Mouse (Mus musculus): ENCODE results near the gene Vstm2a. TPM values are rescaled to one million over a fixed set of nuclear protein-coding genes. Genes with fewer than 3 reads are reported as not detected.

Gene Vstm2a
- 35.3 and 41.1 TPM in 2 replicates for polyA plus RNA-seq (2012; rRNA removed)

DNA sequence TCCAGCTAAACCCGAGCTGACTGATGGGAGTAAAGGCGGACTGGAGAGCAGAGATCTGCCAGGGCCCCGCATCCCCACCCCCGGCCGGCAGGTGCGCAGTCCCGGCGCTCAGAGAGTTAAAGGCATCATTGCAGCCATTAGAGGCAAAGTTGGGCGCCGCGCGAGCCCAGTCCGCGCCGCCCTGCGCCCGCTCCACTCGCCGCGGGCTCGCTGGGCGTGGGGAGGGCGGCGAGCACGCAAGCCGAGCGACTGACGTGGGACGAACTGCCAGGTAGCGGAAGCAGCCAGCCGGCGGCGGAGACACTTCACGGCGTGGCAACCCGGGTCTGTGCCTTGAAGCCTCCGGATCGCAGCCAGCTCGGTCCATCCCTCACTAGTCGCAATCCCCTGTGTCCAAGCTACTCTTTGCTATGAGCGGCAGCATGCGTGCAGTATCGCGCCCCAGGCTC is at the start of gene Vstm2a:
Gene Vstm2a, plus strand, starts transcription at position 252 of the 449 bp plus-strand sequence.
- Histone ChIP-seq H3K27ac (ENCODE audit: insufficient read depth, low read length) (no peak within 1 kb of the TSS), H3K27me3 (ENCODE audit: control insufficient read depth, insufficient read depth, low read length) (no peaks in the 10 kb centered on the region), H3K4me1 (ENCODE audit: control insufficient read depth, insufficient read depth, low read length) (no peaks in the 10 kb centered on the region), H3K4me3 (replicated peaks; ENCODE audit: insufficient read depth, low read depth, low read length) (peak within 1 kb of the TSS; percentile 64)
- TF ChIP-seq POLR2A (IDR thresholded peaks at IDR 0.05; ENCODE audit: borderline replicate concordance, insufficient read depth, low read length) = 0 out of 2 replicates have a peak, but pooled peaks have one; percentile 17
- TF ChIP-seq CTCF (IDR thresholded peaks at IDR 0.05; ENCODE audit: borderline replicate concordance, insufficient read depth, low read depth, low read length) = no peak
- peak; percentile 76 to 78 for DNase-seq
- WGBS = under 1% methylated on average over 44 of the region's 44 CpGs

- 4% methylated on average over 7 of the region's 7 CpGs for WGBS
- Histone ChIP-seq H3K4me1 (ENCODE audit: control insufficient read depth, insufficient read depth, low read length) (no peaks in the 10 kb centered on the region), H3K27me3 (ENCODE audit: control insufficient read depth, insufficient read depth, low read length) (no peaks in the 10 kb centered on the region), H3K27ac (ENCODE audit: insufficient read depth, low read length) (no peak overlapping the region), H3K4me3 (replicated peaks; ENCODE audit: insufficient read depth, low read depth, low read length) (peak overlapping the region; percentile 64)
- no peak for TF ChIP-seq POLR2A (IDR thresholded peaks at IDR 0.05; ENCODE audit: borderline replicate concordance, insufficient read depth, low read length)
- no peak for TF ChIP-seq CTCF (IDR thresholded peaks at IDR 0.05; ENCODE audit: borderline replicate concordance, insufficient read depth, low read depth, low read length)
- DNase-seq = no peak
Measured at GRCm38 (mm10) chr11:16257011-16257410, 513 bp upstream of the Vstm2a start.

GRCm38 (mm10) chr11:16258300-16258699 is 776 bp downstream of the Vstm2a start:
- H3K4me3 ChIP-seq (replicated peaks; ENCODE audit: insufficient read depth, low read depth, low read length) = no peak overlapping the region
- 66% methylated on average over 1 of the region's 1 CpGs for WGBS
- peak in 1 of 2 experiments; percentile 21 for DNase-seq
- H3K27me3 ChIP-seq (ENCODE audit: control insufficient read depth, insufficient read depth, low read length) = no peaks in the 10 kb centered on the region
- no peaks in the 10 kb centered on the region for H3K4me1 ChIP-seq (ENCODE audit: control insufficient read depth, insufficient read depth, low read length)
- H3K27ac ChIP-seq (ENCODE audit: insufficient read depth, low read length) = no peak overlapping the region
- no peak for TF ChIP-seq CTCF (IDR thresholded peaks at IDR 0.05; ENCODE audit: borderline replicate concordance, insufficient read depth, low read depth, low read length)
- TF ChIP-seq POLR2A (IDR thresholded peaks at IDR 0.05; ENCODE audit: borderline replicate concordance, insufficient read depth, low read length) = no peak

GRCm38 (mm10) chr11:16259876-16260275 is 2.4 kb downstream of the Vstm2a start:
- 70% methylated on average over 9 of the region's 9 CpGs for WGBS
- TF ChIP-seq CTCF (IDR thresholded peaks at IDR 0.05; ENCODE audit: borderline replicate concordance, insufficient read depth, low read depth, low read length) (no peak), POLR2A (IDR thresholded peaks at IDR 0.05; ENCODE audit: borderline replicate concordance, insufficient read depth, low read length) (no peak)
- Histone ChIP-seq H3K27ac (ENCODE audit: insufficient read depth, low read length) (no peak overlapping the region), H3K4me1 (ENCODE audit: control insufficient read depth, insufficient read depth, low read length) (no peaks in the 10 kb centered on the region), H3K27me3 (ENCODE audit: control insufficient read depth, insufficient read depth, low read length) (no peaks in the 10 kb centered on the region), H3K4me3 (replicated peaks; ENCODE audit: insufficient read depth, low read depth, low read length) (no peak overlapping the region)
- DNase-seq = peak in 1 of 2 experiments; percentile 12

DNA sequence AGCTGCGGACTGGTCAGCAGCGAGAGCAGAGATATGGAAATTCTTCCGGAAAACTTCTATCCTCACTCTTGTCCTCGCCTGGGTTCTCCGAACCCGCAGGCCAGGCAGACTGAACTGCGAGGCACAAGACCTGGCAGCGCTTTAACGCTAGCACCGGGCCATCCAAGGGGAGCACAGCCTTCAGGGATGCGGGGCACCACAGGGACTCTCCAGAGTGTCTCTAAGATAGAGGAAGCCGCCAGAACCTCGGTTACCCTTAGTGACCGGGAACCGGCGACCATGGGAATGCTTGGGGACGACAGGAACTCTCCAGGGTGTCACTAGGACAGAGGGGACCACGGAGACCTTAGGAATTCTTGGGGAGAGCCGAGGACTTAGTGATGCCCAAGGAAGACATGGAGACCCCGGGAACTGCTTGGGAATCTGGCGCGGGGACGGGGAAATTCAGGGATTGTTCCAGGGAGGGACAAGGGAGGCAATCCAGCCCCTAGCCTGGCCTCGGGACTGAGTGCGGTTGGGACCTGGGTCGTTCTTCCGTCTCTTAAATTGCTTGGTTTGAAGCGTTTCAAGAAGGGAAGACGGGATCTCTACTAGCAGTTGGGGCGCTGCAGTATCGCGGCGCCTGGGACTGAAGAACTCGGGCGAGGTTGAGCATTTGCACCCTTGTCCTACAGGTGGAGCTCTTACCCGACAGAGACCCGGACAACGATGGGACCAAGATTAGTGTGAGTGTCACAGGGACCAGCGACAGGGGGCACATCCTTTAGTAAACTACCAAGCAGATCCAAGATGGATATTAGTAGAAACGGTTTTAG is 3.4 kb downstream of the Vstm2a start:
- Histone ChIP-seq H3K4me1 (ENCODE audit: control insufficient read depth, insufficient read depth, low read length) (no peaks in the 10 kb centered on the region), H3K27me3 (ENCODE audit: control insufficient read depth, insufficient read depth, low read length) (no peaks in the 10 kb centered on the region), H3K4me3 (replicated peaks; ENCODE audit: insufficient read depth, low read depth, low read length) (peak overlapping the region; percentile 55), H3K27ac (ENCODE audit: insufficient read depth, low read length) (no peak overlapping the region)
- WGBS = under 1% methylated on average over 40 of the region's 40 CpGs
- TF ChIP-seq POLR2A (IDR thresholded peaks at IDR 0.05; ENCODE audit: borderline replicate concordance, insufficient read depth, low read length) = no peak
- TF ChIP-seq CTCF (IDR thresholded peaks at IDR 0.05; ENCODE audit: borderline replicate concordance, insufficient read depth, low read depth, low read length) = peak; percentile 77
- peak; percentile 75 to 81 for DNase-seq

DNA sequence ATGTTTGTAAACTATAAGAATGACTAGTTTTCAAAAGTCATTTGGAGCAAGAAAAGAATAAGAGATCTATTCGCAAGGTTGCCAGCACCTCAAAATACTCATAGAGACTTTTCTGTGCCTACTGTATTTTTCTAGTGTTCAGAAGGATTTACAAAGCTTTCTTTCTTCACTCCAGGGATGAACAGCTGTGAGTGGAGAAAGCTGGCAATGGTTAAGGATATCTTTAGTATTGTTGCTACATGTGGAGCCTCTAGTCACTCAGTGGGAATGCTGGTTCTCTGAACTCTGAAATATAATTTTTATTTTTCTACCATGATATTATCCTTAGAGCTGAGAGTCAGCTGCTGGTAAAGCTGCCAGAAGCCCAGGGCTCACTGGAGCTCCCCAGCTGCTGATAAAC is 10.9 kb downstream of the Vstm2a start:
- no peaks in the 10 kb centered on the region for H3K27me3 ChIP-seq (ENCODE audit: control insufficient read depth, insufficient read depth, low read length)
- H3K4me1 ChIP-seq (ENCODE audit: control insufficient read depth, insufficient read depth, low read length) = no peaks in the 10 kb centered on the region
- no peak for DNase-seq
- no peak overlapping the region for H3K27ac ChIP-seq (ENCODE audit: insufficient read depth, low read length)
- H3K4me3 ChIP-seq (replicated peaks; ENCODE audit: insufficient read depth, low read depth, low read length) = no peak overlapping the region
- TF ChIP-seq CTCF (IDR thresholded peaks at IDR 0.05; ENCODE audit: borderline replicate concordance, insufficient read depth, low read depth, low read length) = no peak
- TF ChIP-seq POLR2A (IDR thresholded peaks at IDR 0.05; ENCODE audit: borderline replicate concordance, insufficient read depth, low read length) = no peak
- 86% methylated on average over 1 of the region's 1 CpGs for WGBS

DNA sequence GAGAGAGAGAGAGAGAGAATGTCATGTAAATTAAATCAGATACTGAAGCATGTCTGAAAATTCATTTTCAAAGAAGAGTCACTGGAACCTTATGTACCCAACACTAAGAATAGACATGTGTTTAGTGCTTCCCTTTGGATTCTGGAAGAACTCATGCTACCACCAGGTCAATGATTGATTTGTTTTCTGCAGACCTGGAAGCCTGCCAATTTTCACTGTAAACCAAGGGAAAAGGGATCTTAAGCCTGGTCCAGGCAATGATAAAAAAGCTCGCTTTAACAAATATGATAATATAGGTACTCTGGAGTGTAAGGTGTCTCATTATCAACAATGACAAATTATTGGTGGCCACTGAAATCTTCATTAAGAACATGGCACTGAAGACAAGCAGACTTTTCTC is 32.9 kb downstream of the Vstm2a start:
- WGBS = 76% methylated on average over 1 of the region's 1 CpGs

DNA sequence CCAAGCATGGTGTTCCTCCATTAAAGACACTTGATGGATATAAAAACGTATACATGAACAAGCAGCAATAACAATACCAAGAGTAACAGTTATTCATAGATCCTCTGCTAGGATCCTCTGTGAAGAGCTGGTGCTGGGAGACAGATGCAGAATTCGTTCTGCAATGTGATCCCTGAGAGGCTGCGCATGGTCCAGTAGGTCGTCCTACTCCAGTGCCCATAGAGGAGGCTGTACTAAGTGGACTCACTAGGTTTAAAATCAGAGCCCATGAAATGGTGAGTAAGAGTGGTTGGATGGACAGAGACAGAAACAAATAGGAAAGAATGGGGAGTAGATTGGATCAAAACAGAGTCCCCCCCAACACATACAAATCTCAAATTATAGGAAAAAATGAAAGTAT is 35.4 kb downstream of the Vstm2a start:
- H3K27ac ChIP-seq (ENCODE audit: insufficient read depth, low read length) = no peak overlapping the region
- no peaks in the 10 kb centered on the region for H3K27me3 ChIP-seq (ENCODE audit: control insufficient read depth, insufficient read depth, low read length)
- no peaks in the 10 kb centered on the region for H3K4me1 ChIP-seq (ENCODE audit: control insufficient read depth, insufficient read depth, low read length)
- TF ChIP-seq CTCF (IDR thresholded peaks at IDR 0.05; ENCODE audit: borderline replicate concordance, insufficient read depth, low read depth, low read length) (no peak), POLR2A (IDR thresholded peaks at IDR 0.05; ENCODE audit: borderline replicate concordance, insufficient read depth, low read length) (no peak)
- no peak for DNase-seq
- WGBS = 77% methylated on average over 4 of the region's 4 CpGs
- H3K4me3 ChIP-seq (replicated peaks; ENCODE audit: insufficient read depth, low read depth, low read length) = no peak overlapping the region

More for the DNA sequence above, 32.9 kb downstream of the Vstm2a start:
- Histone ChIP-seq H3K27me3 (ENCODE audit: control insufficient read depth, insufficient read depth, low read length) (no peaks in the 10 kb centered on the region), H3K27ac (ENCODE audit: insufficient read depth, low read length) (no peak overlapping the region), H3K4me3 (replicated peaks; ENCODE audit: insufficient read depth, low read depth, low read length) (no peak overlapping the region), H3K4me1 (ENCODE audit: control insufficient read depth, insufficient read depth, low read length) (no peaks in the 10 kb centered on the region)
- DNase-seq = no peak
- TF ChIP-seq CTCF (IDR thresholded peaks at IDR 0.05; ENCODE audit: borderline replicate concordance, insufficient read depth, low read depth, low read length) (no peak), POLR2A (IDR thresholded peaks at IDR 0.05; ENCODE audit: borderline replicate concordance, insufficient read depth, low read length) (no peak)
